Mouse (Mus musculus): ENCODE data around the gene Olfr686.

The Olfr686 gene

GRCm38 (mm10) chr7:105207385-105207784 is at the start of gene Olfr686:
Olfr686 (minus strand) TSS chr7:105207485.
- DNase-seq (ENCODE audit: low spot score), result no peak

GRCm38 (mm10) chr7:105256656-105257055 is 49.4 kb upstream of the Olfr686 start:
- no peak for DNase-seq (ENCODE audit: low spot score)

- DNase-seq (ENCODE audit: low spot score), result no peak
Observed at GRCm38 (mm10) chr7:105248197-105248596, 40.9 kb upstream of the Olfr686 start.

DNA sequence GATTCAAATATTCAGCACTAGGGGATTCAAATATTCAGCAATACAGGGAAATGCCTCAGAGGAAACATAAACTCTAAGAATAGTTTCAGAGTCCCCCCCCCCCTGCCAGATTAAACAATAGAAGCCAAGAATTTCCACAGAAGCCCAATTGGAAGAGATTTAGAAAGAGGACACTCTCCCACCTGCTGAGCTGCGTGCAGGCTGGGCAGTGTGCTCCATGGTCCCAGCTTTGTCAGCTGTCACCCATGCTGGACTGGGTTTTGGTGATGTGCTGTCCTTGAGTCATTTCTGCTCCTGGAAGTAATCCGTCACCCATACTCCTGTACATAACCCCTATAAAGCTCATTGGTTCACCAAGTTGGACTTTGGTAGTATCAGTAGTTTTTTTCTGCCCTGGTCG is 40.4 kb upstream of the Olfr686 start:
- no peak for DNase-seq (ENCODE audit: low spot score)

- no peak for DNase-seq (ENCODE audit: low spot score)
Observed at GRCm38 (mm10) chr7:105229386-105229785, 22.1 kb upstream of the Olfr686 start.

GRCm38 (mm10) chr7:105228138-105228537 is 20.9 kb upstream of the Olfr686 start:
- DNase-seq (ENCODE audit: low spot score), result no peak

DNA sequence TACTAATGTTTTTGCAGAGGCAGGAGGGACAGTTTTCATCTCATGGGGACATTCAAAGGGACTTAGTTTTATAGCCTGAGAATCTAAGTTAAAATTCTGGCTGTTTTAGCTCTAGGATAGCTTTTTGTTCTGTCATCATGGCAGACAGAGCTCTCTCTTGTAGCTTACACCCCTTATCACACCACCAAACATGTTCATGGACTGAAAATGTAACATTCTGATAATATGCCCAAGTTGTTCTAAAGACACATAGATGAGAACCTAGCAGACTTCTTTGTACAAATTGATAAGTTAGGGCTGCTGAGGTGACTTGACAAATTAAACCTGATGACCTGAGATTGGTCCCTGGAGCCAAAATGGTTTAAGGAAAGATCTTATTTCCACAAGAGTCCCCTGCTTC is 19.4 kb upstream of the Olfr686 start:
- DNase-seq (ENCODE audit: low spot score), result no peak

DNA sequence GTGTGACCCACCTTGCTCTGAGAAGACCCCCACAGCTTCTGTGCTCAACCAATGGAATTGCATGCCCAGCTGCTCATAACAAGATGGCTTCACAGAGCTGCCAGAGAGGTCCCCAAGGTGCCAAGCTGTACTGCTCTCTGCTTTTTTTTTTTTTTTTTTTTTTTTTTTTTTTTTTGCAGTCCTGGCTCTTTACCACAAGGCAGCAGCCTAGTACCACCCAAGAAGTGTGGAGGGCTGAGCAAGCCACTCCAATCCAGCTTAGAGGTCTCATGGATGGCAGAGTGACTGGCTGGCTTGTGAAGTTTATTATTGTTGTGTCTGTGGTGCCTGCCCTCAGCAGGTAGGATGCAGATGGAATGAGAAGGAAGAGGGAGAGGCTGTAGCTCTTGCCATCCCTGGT is 18.8 kb upstream of the Olfr686 start:
- no peak for DNase-seq (ENCODE audit: low spot score)

- no peak for DNase-seq (ENCODE audit: low spot score)
Observed at GRCm38 (mm10) chr7:105218281-105218680, 11.0 kb upstream of the Olfr686 start.

GRCm38 (mm10) chr7:105214761-105215160 is 7.5 kb upstream of the Olfr686 start:
- no peak for DNase-seq (ENCODE audit: low spot score)

DNA sequence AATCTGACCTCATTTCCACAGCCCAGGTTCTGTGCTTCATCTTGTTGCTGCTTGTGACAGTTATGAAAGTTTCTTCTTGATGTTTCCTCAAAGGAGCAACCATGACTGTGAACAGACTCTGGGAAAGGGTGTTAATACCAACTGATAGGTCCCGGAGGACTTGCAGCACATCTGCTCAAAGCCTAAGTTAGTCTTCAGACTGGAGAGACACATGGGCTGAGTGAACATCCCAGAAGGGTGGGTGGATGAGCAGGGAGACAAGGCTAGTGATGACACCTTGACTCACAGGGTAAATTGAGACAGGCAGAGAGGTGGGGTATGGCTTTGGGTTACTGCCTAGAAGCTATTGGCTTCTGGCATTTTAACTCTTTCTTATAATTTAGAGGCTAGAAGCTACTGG is 21.4 kb downstream of the Olfr686 start, which contains the start of gene Olfr685:
Gene Olfr685 (minus strand): TSS at position 101 of the 400 bp plus-strand sequence.
- no peak for DNase-seq (ENCODE audit: low spot score)

GRCm38 (mm10) chr7:105170773-105171172 is 36.5 kb downstream of the Olfr686 start:
- no peak for DNase-seq (ENCODE audit: low spot score)

DNA sequence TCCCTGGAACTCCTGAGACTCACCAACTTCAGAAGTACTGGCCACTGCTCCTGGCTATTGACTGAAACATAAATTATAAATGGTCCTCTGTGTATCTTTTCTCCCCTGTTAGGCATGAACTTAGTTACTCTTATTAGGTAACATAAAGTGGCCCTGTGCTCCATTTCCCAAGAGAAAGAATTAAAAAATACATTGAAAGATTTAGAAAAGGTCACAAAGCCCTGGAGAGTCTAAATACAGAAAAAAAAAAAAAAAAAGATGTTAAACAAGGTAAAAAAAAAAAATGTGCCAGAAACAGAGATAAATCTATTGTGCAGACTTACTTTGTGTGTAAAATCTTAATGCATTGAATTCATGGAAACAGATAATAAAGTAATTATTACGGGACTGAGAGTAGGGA is 43.7 kb downstream of the Olfr686 start, which contains the start of gene Olfr684:
Gene Olfr684 (minus strand): TSS at position 101 of the 400 bp plus-strand sequence.
- DNase-seq (ENCODE audit: low spot score), result no peak
